Mouse (Mus musculus): ENCODE results near the gene Unc5cl.
A peak's percentile ranks its signal among the peaks of the same experiment; 100 is the strongest.

The Unc5cl gene

GRCm38 (mm10) chr17:48454688-48455087 lies at the start of gene Unc5cl:
Unc5cl (plus strand) TSS chr17:48454901.
- no peak for ATAC-seq (ENCODE audit: insufficient number of reproducible peaks, low FRiP score, low TSS enrichment)

GRCm38 (mm10) chr17:48407154-48407553 lies 47.5 kb upstream of the Unc5cl start:
- ATAC-seq (ENCODE audit: insufficient number of reproducible peaks, low FRiP score, low TSS enrichment) = no peak

- no peak for ATAC-seq (ENCODE audit: insufficient number of reproducible peaks, low FRiP score, low TSS enrichment)
Measured at GRCm38 (mm10) chr17:48407910-48408525, 46.7 kb upstream of the Unc5cl start.

GRCm38 (mm10) chr17:48408526-48409291 lies 46.0 kb upstream of the Unc5cl start:
- ATAC-seq (ENCODE audit: insufficient number of reproducible peaks, low FRiP score, low TSS enrichment) = peak; percentile 47

GRCm38 (mm10) chr17:48409380-48410298 lies 45.1 kb upstream of the Unc5cl start, which contains the start of the genes Nfya and Oard1:
Nfya (minus strand) TSS chr17:48409906.
Oard1 (plus strand) TSS chr17:48410014.
- ATAC-seq (ENCODE audit: insufficient number of reproducible peaks, low FRiP score, low TSS enrichment) = peak; percentile 90

- ATAC-seq (ENCODE audit: insufficient number of reproducible peaks, low FRiP score, low TSS enrichment) = 0 out of 2 replicates have a peak, but pooled peaks have one; percentile 2
Measured at GRCm38 (mm10) chr17:48410299-48410785, 44.4 kb upstream of the Unc5cl start.

- no peak for ATAC-seq (ENCODE audit: insufficient number of reproducible peaks, low FRiP score, low TSS enrichment)
Measured at GRCm38 (mm10) chr17:48411241-48411640, 43.5 kb upstream of the Unc5cl start.

- peak; percentile 74 for ATAC-seq (ENCODE audit: insufficient number of reproducible peaks, low FRiP score, low TSS enrichment)
Measured at GRCm38 (mm10) chr17:48416011-48416410, 38.7 kb upstream of the Unc5cl start.

- ATAC-seq (ENCODE audit: insufficient number of reproducible peaks, low FRiP score, low TSS enrichment) = 0 out of 2 replicates have a peak, but pooled peaks have one; percentile 33
Measured at GRCm38 (mm10) chr17:48416425-48417195, 38.1 kb upstream of the Unc5cl start.

GRCm38 (mm10) chr17:48417521-48417920 lies 37.2 kb upstream of the Unc5cl start:
- ATAC-seq (ENCODE audit: insufficient number of reproducible peaks, low FRiP score, low TSS enrichment) = no peak

- no peak for ATAC-seq (ENCODE audit: insufficient number of reproducible peaks, low FRiP score, low TSS enrichment)
Measured at GRCm38 (mm10) chr17:48418174-48418573, 36.5 kb upstream of the Unc5cl start.

GRCm38 (mm10) chr17:48418781-48419180 lies 35.9 kb upstream of the Unc5cl start:
- ATAC-seq (ENCODE audit: insufficient number of reproducible peaks, low FRiP score, low TSS enrichment) = no peak

GRCm38 (mm10) chr17:48419571-48419970 lies 35.1 kb upstream of the Unc5cl start:
- no peak for ATAC-seq (ENCODE audit: insufficient number of reproducible peaks, low FRiP score, low TSS enrichment)

- ATAC-seq (ENCODE audit: insufficient number of reproducible peaks, low FRiP score, low TSS enrichment) = no peak
Measured at GRCm38 (mm10) chr17:48424237-48424636, 30.5 kb upstream of the Unc5cl start.

- ATAC-seq (ENCODE audit: insufficient number of reproducible peaks, low FRiP score, low TSS enrichment) = no peak
Measured at GRCm38 (mm10) chr17:48425823-48426612, 28.7 kb upstream of the Unc5cl start.

GRCm38 (mm10) chr17:48426991-48427750 lies 27.5 kb upstream of the Unc5cl start:
- ATAC-seq (ENCODE audit: insufficient number of reproducible peaks, low FRiP score, low TSS enrichment) = no peak

GRCm38 (mm10) chr17:48427852-48428530 lies 26.7 kb upstream of the Unc5cl start:
- ATAC-seq (ENCODE audit: insufficient number of reproducible peaks, low FRiP score, low TSS enrichment) = no peak

GRCm38 (mm10) chr17:48430394-48430793 lies 24.3 kb upstream of the Unc5cl start:
- ATAC-seq (ENCODE audit: insufficient number of reproducible peaks, low FRiP score, low TSS enrichment) = no peak
